Mouse (Mus musculus): ENCODE data around the gene Olfr293. TPM values are rescaled to one million over a fixed set of nuclear protein-coding genes. Genes with fewer than 3 reads are reported as not detected.

Olfr293 gene
- not detected in 2 replicates for polyA plus RNA-seq (2015; fragmentation: Nextera tagmentation; extraction: Ambion mirVana)

GRCm38 (mm10) chr7:86648761-86649160 is at the start of gene Olfr293:
Gene Olfr293, plus strand, starts transcription at chr7:86649061.

GRCm38 (mm10) chr7:86616543-86616942 is 32.3 kb upstream of the Olfr293 start, which contains the start of gene Olfr294:
Gene Olfr294, minus strand, starts transcription at chr7:86616643.

DNA sequence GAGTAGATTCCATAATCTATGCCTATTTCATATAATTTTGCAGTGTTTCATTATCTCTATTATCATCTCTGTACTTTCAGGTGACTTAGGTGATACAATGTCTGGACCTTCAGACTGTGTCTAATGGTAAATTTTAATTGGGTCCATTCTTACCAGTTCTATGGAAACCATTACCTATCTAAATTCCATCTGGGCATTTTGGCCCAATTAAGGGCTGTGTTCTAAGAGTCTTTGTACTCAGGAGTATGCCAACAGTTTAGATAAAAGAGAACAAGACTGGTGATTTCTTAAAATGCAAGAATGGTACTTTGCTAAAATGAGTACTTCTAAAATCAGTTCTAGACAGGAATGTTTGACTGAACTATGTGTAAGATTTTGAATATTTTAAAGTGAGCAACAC is 39.2 kb downstream of the Olfr293 start, which contains the start of gene Olfr292:
Gene Olfr292 (plus strand): TSS at position 301 of the 400 bp plus-strand sequence.

Other genes with a start within 250 kb of the Olfr293 start
- gene Olfr301, start 245.2 kb upstream of the Olfr293 start, polyA plus RNA-seq (2015; fragmentation: Nextera tagmentation; extraction: Ambion mirVana) = not detected in 2 replicates
- not detected in 2 replicates for gene Olfr299, start 189.1 kb upstream of the Olfr293 start, polyA plus RNA-seq (2015; fragmentation: Nextera tagmentation; extraction: Ambion mirVana)
- gene Olfr298, start 156.6 kb upstream of the Olfr293 start, polyA plus RNA-seq (2015; fragmentation: Nextera tagmentation; extraction: Ambion mirVana) = not detected in 2 replicates
- not detected in 2 replicates for gene Olfr297, start 129.1 kb upstream of the Olfr293 start, polyA plus RNA-seq (2015; fragmentation: Nextera tagmentation; extraction: Ambion mirVana)
- gene Olfr295, start 65.2 kb upstream of the Olfr293 start, polyA plus RNA-seq (2015; fragmentation: Nextera tagmentation; extraction: Ambion mirVana) = not detected in 2 replicates
- gene Olfr294, start 32.4 kb upstream of the Olfr293 start, polyA plus RNA-seq (2015; fragmentation: Nextera tagmentation; extraction: Ambion mirVana) = not detected in 2 replicates
- not detected in 2 replicates for gene Olfr292, start 39.3 kb downstream of the Olfr293 start, polyA plus RNA-seq (2015; fragmentation: Nextera tagmentation; extraction: Ambion mirVana)
- 6.8 and 9.1 TPM in 2 replicates for gene Folh1, start 126.9 kb downstream of the Olfr293 start, polyA plus RNA-seq (2015; fragmentation: Nextera tagmentation; extraction: Ambion mirVana)
- gene Vmn2r77, start 146.0 kb downstream of the Olfr293 start, polyA plus RNA-seq (2015; fragmentation: Nextera tagmentation; extraction: Ambion mirVana) = not detected in 2 replicates

Measured in neural tube, postnatal 0 days (tissue).